Mouse (Mus musculus) cortical plate, adult 2 months (tissue): ENCODE results near the gene Dnaic1.

Source experiments
- CTCF ChIP-seq: fragments of 200-500 bp; IDR thresholded peaks from 2 replicates; pipeline ENCODE4 v1.5.1; 2011; ENCODE audit warnings: mild to moderate bottlenecking, control low read depth, low read length; ENCODE audit not compliant: insufficient read depth; ENCODE audit errors: extremely low read depth
- POLR2A ChIP-seq: fragments of 200-500 bp; IDR thresholded peaks from 2 replicates; pipeline ENCODE4 v1.6.1; 2011; ENCODE audit warnings: mild to moderate bottlenecking, low read length, control low read depth; ENCODE audit not compliant: insufficient read depth; ENCODE audit errors: extremely low read depth

- TF ChIP-seq CTCF = no peak
- no peak for TF ChIP-seq POLR2A
These were observed 109.3 kb downstream of the Dnaic1 start for GRCm38 (mm10) chr4:41678863-41679262.
